10 mouse cellular contexts compared by ENCODE assay signal in the genomic region with DNA sequence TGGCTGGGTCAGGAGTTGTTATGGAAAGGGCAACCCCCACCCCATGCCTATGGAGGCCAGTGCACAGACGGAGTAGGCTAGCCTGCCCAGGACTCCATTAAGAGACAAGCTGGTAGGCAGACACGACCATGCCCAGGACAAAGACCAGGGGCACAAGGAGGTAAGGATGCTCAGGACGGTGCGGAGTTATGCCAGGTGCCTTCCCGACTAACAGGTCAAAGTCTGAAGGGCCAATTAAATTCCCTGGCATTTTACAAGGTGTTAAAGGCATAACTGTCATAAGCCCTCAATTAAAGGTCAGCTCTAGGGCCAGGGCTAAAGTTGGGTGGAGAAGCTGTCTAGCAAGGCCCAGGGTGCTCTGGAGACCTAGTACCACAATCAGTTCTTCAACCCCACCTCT. TPM values are rescaled to one million over a fixed set of nuclear protein-coding genes. Genes with fewer than 3 reads are reported as not detected.
A peak's percentile ranks its signal among the peaks of the same experiment; 100 is the strongest.
DNase-seq lines count a peak whose midpoint lies in the region; ATAC-seq and TF ChIP-seq lines count a peak whose summit lies in the region.
"Had no signal": no experiment of that assay in that cellular context is flagged by ENCODE, and none has a peak within 500 bp of the region (broad histone marks: within the 10 kb centered on the region; RNA-seq: fewer than 3 reads in every experiment).

No protein-coding gene starts in this region.

- peak overlapping the region; percentile 85; the same call in 1 of the 2 replicates for H3K4me3 ChIP-seq in kidney, embryonic 16.5 days (ENCODE audit: low read length)
- H3K4me3 ChIP-seq in forebrain, embryonic 11.5 days (ENCODE audit: low read depth, low read length): 0 out of 2 replicates have a peak overlapping the region, but pooled peaks have one; percentile 65
- H3K4me3 ChIP-seq in hindbrain, postnatal 0 days (ENCODE audit: low read length): no peak overlapping the region
- H3K4me3 ChIP-seq in midbrain, postnatal 0 days (ENCODE audit: low read depth, low read length): no peak overlapping the region

- no peaks in the 10 kb centered on the region for H3K9me3 ChIP-seq in kidney, embryonic 16.5 days (ENCODE audit: low read length)
- H3K9me3 ChIP-seq in forebrain, embryonic 11.5 days (ENCODE audit: control insufficient read depth, low read length): no peaks in the 10 kb centered on the region
- no peaks in the 10 kb centered on the region for H3K9me3 ChIP-seq in hindbrain, postnatal 0 days (ENCODE audit: low read length)
- no peaks in the 10 kb centered on the region for H3K9me3 ChIP-seq in midbrain, postnatal 0 days (ENCODE audit: low read length)

- peaks cover 18% of the 10 kb centered on the region for H3K4me1 ChIP-seq in kidney, embryonic 16.5 days (ENCODE audit: insufficient read depth, low read length)
- H3K4me1 ChIP-seq in forebrain, embryonic 11.5 days (replicated peaks; ENCODE audit: control insufficient read depth, insufficient read depth, low read length): peaks cover 5% of the 10 kb centered on the region; the same call in 1 of the 2 replicates
- H3K4me1 ChIP-seq in hindbrain, postnatal 0 days (ENCODE audit: insufficient read depth, low read length): peaks cover 11% of the 10 kb centered on the region
- H3K4me1 ChIP-seq in midbrain, postnatal 0 days (ENCODE audit: insufficient read depth, low read length): peaks cover 8% of the 10 kb centered on the region; the same call in 1 of the 2 replicates

- peak overlapping the region; percentile 93; the same call in 1 of the 2 replicates for H3K9ac ChIP-seq in kidney, embryonic 16.5 days (replicated peaks; ENCODE audit: low read length)
- no peak overlapping the region for H3K9ac ChIP-seq in forebrain, embryonic 11.5 days (ENCODE audit: low read length)
- H3K9ac ChIP-seq in hindbrain, postnatal 0 days (replicated peaks; ENCODE audit: low read length): no peak overlapping the region
- H3K9ac ChIP-seq in midbrain, postnatal 0 days (replicated peaks; ENCODE audit: low read length, poor library complexity, severe bottlenecking): no peak overlapping the region

- 72% methylated on average over 5 of the region's 5 CpGs for WGBS in kidney, embryonic 16.5 days
- 89% methylated on average over 5 of the region's 5 CpGs for WGBS in forebrain, embryonic 11.5 days
- 85% methylated on average over 5 of the region's 5 CpGs for WGBS in hindbrain, postnatal 0 days
- WGBS in midbrain, postnatal 0 days: 94% methylated on average over 5 of the region's 5 CpGs

- H3K4me2 ChIP-seq in kidney, embryonic 16.5 days (replicated peaks; ENCODE audit: low read depth, low read length): peak overlapping the region; percentile 56
- H3K4me2 ChIP-seq in forebrain, embryonic 11.5 days (ENCODE audit: low read depth, low read length, severe bottlenecking): no peak overlapping the region
- H3K4me2 ChIP-seq in hindbrain, postnatal 0 days (ENCODE audit: low read depth, low read length): peak overlapping the region; percentile 80; the same call in 1 of the 2 replicates
- H3K4me2 ChIP-seq in midbrain, postnatal 0 days (ENCODE audit: low read depth, low read length, poor library complexity, severe bottlenecking): no peak overlapping the region; the same call in 1 of the 2 replicates

- peaks cover 16% of the 10 kb centered on the region for H3K36me3 ChIP-seq in kidney, embryonic 16.5 days (ENCODE audit: insufficient read depth, low read length)
- H3K36me3 ChIP-seq in forebrain, embryonic 11.5 days (ENCODE audit: control insufficient read depth, insufficient read depth, low read length): peaks cover 2% of the 10 kb centered on the region; the same call in 1 of the 2 replicates
- H3K36me3 ChIP-seq in hindbrain, postnatal 0 days (ENCODE audit: insufficient read depth, low read length): peaks cover 8% of the 10 kb centered on the region
- H3K36me3 ChIP-seq in midbrain, postnatal 0 days (ENCODE audit: insufficient read depth, low read length): peaks cover 11% of the 10 kb centered on the region

- ATAC-seq in kidney, embryonic 16.5 days (ENCODE audit: low FRiP score, low TSS enrichment): no peak
- ATAC-seq in forebrain, embryonic 11.5 days (replicated peaks; ENCODE audit: low FRiP score): no peak
- no peak for ATAC-seq in hindbrain, postnatal 0 days
- no peak for ATAC-seq in midbrain, postnatal 0 days (ENCODE audit: low FRiP score)

- no peak for TF ChIP-seq CTCF in hindbrain, postnatal 0 days (IDR thresholded peaks at IDR 0.05; ENCODE audit: low read depth)
- no peak for TF ChIP-seq CTCF in midbrain, postnatal 0 days (IDR thresholded peaks at IDR 0.05)

- H3K27ac ChIP-seq in kidney, embryonic 16.5 days (ENCODE audit: low read length): no peak overlapping the region
- H3K27ac ChIP-seq in forebrain, embryonic 11.5 days (ENCODE audit: low read depth, low read length): no peak overlapping the region
- no peak overlapping the region for H3K27ac ChIP-seq in hindbrain, postnatal 0 days
- H3K27ac ChIP-seq in midbrain, postnatal 0 days (ENCODE audit: low read depth, low read length): peak overlapping the region; percentile 51; the same call in 1 of the 2 replicates
- H3K27ac ChIP-seq: macrophage had no signal

- H3K27me3 ChIP-seq in kidney, embryonic 16.5 days (ENCODE audit: insufficient read depth, low read length): no peaks in the 10 kb centered on the region
- no peaks in the 10 kb centered on the region for H3K27me3 ChIP-seq in forebrain, embryonic 11.5 days (ENCODE audit: control insufficient read depth, insufficient read depth, low read length)
- no peaks in the 10 kb centered on the region for H3K27me3 ChIP-seq in hindbrain, postnatal 0 days (ENCODE audit: insufficient read depth, low read length)
- no peaks in the 10 kb centered on the region for H3K27me3 ChIP-seq in midbrain, postnatal 0 days (ENCODE audit: insufficient read depth, low read length)

- no peak for DNase-seq in kidney, adult 11 months
- DNase-seq in forebrain, embryonic 11.5 days (ENCODE audit: low spot score): no peak
- DNase-seq in hindbrain, postnatal 0 days (ENCODE audit: low spot score): no peak
- no peak for DNase-seq in midbrain, postnatal 0 days (ENCODE audit: low spot score)
- DNase-seq in MN1 (ENCODE audit: low spot score): no peak
- no peak for DNase-seq in ovary, postnatal 14 days (ENCODE audit: low spot score)
- DNase-seq in frontal cortex, postnatal 25 days (ENCODE audit: low spot score in 2 of 2): no peak
- DNase-seq: thymus, postnatal 36 days had no signal

RNA-seq across cellular contexts. Expression of a gene that starts 2.1 kb away (rescaled TPM):
- 199 and 200 TPM in 2 replicates for polyA plus RNA-seq in kidney, embryonic 16.5 days (2015; fragmentation: Nextera tagmentation; extraction: Ambion mirVana)
- 183 and 190 TPM in 2 replicates for polyA plus RNA-seq in forebrain, embryonic 11.5 days (2014; fragmentation: Nextera tagmentation; extraction: Ambion mirVana)
- 120 TPM in 2 replicates for total RNA-seq in hindbrain, postnatal 0 days (2014; rRNA removed)
- polyA plus RNA-seq in hindbrain, postnatal 0 days (2015; fragmentation: Nextera tagmentation; extraction: Ambion mirVana): 154 and 157 TPM in 2 replicates
- total RNA-seq in midbrain, postnatal 0 days (2014; rRNA removed): 131 and 150 TPM in 2 replicates
- polyA plus RNA-seq in midbrain, postnatal 0 days (2015; fragmentation: Nextera tagmentation; extraction: Ambion mirVana): 162 and 165 TPM in 2 replicates

Comparison
In these comparisons a context has a peak if more than half of its experiments do, and no peak if none do; other contexts are left out.
1. H3K4me2 ChIP-seq: peak in kidney, embryonic 16.5 days (single experiment) and hindbrain, postnatal 0 days (single experiment); none in forebrain, embryonic 11.5 days (single experiment) and midbrain, postnatal 0 days (single experiment).
2. H3K4me3 ChIP-seq: peak in kidney, embryonic 16.5 days (single experiment) and forebrain, embryonic 11.5 days (single experiment); none in hindbrain, postnatal 0 days (single experiment) and midbrain, postnatal 0 days (single experiment).